Comparison of ENCODE assay signal across 8 mouse cellular contexts in the genomic region with DNA sequence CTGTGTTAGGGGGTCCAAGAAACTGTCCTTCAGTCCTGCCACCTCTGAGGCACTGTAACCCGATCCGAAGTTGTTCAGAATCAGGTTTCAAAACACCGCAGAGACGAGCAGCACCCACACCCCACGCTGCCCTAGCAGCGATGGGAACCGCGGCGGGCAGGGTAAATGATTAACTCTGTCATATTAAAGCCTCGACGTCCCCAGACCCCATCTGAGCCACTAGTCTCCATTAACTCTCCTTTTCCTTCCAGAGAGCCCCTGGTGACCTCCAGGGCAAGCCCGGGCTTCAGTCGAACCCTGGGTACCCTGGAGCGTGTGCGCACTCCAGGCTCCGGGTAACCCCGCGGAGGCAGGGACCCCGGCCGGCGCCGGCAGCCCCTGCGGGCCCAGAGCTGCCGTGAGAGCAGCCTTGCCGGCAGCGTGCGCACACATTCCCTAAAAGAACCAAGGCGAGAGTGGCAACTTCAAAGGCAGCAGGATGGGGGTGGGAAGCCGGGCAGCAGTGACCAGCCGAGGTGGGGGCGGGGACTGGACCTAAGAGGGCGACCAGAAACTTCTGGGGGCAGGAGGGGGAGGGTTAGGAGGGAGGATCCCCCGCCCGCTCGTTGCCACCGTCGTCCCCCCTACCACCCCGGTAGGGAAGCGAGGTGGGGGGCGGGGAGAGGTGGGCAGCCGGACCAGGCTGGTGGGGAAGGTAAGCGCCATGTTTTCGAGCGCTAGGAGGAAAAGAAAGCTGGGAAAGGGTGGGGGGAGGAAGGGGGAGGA. TPM values are rescaled to one million over a fixed set of nuclear protein-coding genes. Genes with fewer than 3 reads are reported as not detected.
A peak's percentile ranks its signal among the peaks of the same experiment; 100 is the strongest.
DNase-seq lines count a peak whose midpoint lies in the region; ATAC-seq and TF ChIP-seq lines count a peak whose summit lies in the region.

No protein-coding gene starts in this region.

- H3K4me1 ChIP-seq in forebrain, embryonic 12.5 days = peaks cover 23% of the 10 kb centered on the region
- H3K4me1 ChIP-seq in hindbrain, embryonic 13.5 days (replicated peaks) = peaks cover 29% of the 10 kb centered on the region
- H3K4me1 ChIP-seq in limb, embryonic 14.5 days (ENCODE audit: control insufficient read depth, insufficient read depth, low read length) = peaks cover 11% of the 10 kb centered on the region
- H3K4me1 ChIP-seq in midbrain, embryonic 16.5 days (ENCODE audit: control insufficient read depth, insufficient read depth, low read length) = peaks cover 8% of the 10 kb centered on the region

- peak overlapping the region; percentile 66; the same call in 1 of the 2 replicates for H3K27ac ChIP-seq in forebrain, embryonic 12.5 days
- H3K27ac ChIP-seq in hindbrain, embryonic 13.5 days = peak overlapping the region; percentile 69; the same call in 1 of the 2 replicates
- H3K27ac ChIP-seq in limb, embryonic 14.5 days (replicated peaks; ENCODE audit: low read depth, low read length) = peak overlapping the region; percentile 81
- H3K27ac ChIP-seq in midbrain, embryonic 16.5 days (ENCODE audit: low read length) = no peak overlapping the region

- H3K4me3 ChIP-seq in forebrain, embryonic 12.5 days (replicated peaks) = peak overlapping the region; percentile 72
- peak overlapping the region; percentile 74 for H3K4me3 ChIP-seq in hindbrain, embryonic 13.5 days
- H3K4me3 ChIP-seq in limb, embryonic 14.5 days (replicated peaks; ENCODE audit: low read length) = peak overlapping the region; percentile 81
- peak overlapping the region; percentile 52 for H3K4me3 ChIP-seq in midbrain, embryonic 16.5 days (ENCODE audit: low read depth, low read length)

- no peak for TF ChIP-seq POLR2A in limb, embryonic 14.5 days (IDR thresholded peaks at IDR 0.05; ENCODE audit: borderline replicate concordance, extremely low read depth, insufficient read depth, insufficient read length)

- ATAC-seq in forebrain, embryonic 12.5 days (ENCODE audit: low FRiP score) = peak; percentile 31; the same call in 1 of the 2 replicates
- 0 out of 2 replicates have a peak, but pooled peaks have one; percentile 9 for ATAC-seq in hindbrain, embryonic 13.5 days (ENCODE audit: low FRiP score)
- ATAC-seq in limb, embryonic 14.5 days (ENCODE audit: low FRiP score, low read depth) = 0 out of 2 replicates have a peak, but pooled peaks have one; percentile 6
- peak; percentile 53; the same call in 1 of the 2 replicates for ATAC-seq in midbrain, embryonic 16.5 days

- H3K36me3 ChIP-seq in forebrain, embryonic 12.5 days (replicated peaks) = 0 out of 2 replicates have a peak, but pooled peaks cover 4% of the 10 kb centered on the region
- no peaks in the 10 kb centered on the region for H3K36me3 ChIP-seq in hindbrain, embryonic 13.5 days
- peaks cover 11% of the 10 kb centered on the region; the same call in 1 of the 2 replicates for H3K36me3 ChIP-seq in limb, embryonic 14.5 days (ENCODE audit: control insufficient read depth, insufficient read depth, low read length)
- H3K36me3 ChIP-seq in midbrain, embryonic 16.5 days (ENCODE audit: control insufficient read depth, insufficient read depth, low read length) = no peaks in the 10 kb centered on the region

- H3K9me3 ChIP-seq in forebrain, embryonic 12.5 days = no peaks in the 10 kb centered on the region
- H3K9me3 ChIP-seq in hindbrain, embryonic 13.5 days = no peaks in the 10 kb centered on the region
- no peaks in the 10 kb centered on the region for H3K9me3 ChIP-seq in limb, embryonic 14.5 days (ENCODE audit: control insufficient read depth, low read length)
- no peaks in the 10 kb centered on the region for H3K9me3 ChIP-seq in midbrain, embryonic 16.5 days (replicated peaks; ENCODE audit: control insufficient read depth, low read length, poor library complexity, severe bottlenecking)

- H3K9ac ChIP-seq in forebrain, embryonic 12.5 days = peak overlapping the region; percentile 75
- H3K9ac ChIP-seq in hindbrain, embryonic 13.5 days = peak overlapping the region; percentile 83
- H3K9ac ChIP-seq in limb, embryonic 14.5 days (ENCODE audit: low read depth, low read length, severe bottlenecking) = peak overlapping the region; percentile 85
- peak overlapping the region; percentile 68 for H3K9ac ChIP-seq in midbrain, embryonic 16.5 days (ENCODE audit: low read depth, low read length)

- peaks cover 23% of the 10 kb centered on the region for H3K27me3 ChIP-seq in forebrain, embryonic 12.5 days
- H3K27me3 ChIP-seq in hindbrain, embryonic 13.5 days = peaks cover 43% of the 10 kb centered on the region
- no peaks in the 10 kb centered on the region for H3K27me3 ChIP-seq in limb, embryonic 14.5 days (ENCODE audit: control insufficient read depth, insufficient read depth, low read length)
- H3K27me3 ChIP-seq in midbrain, embryonic 16.5 days (ENCODE audit: control insufficient read depth, insufficient read depth, low read depth, low read length) = peaks cover 4% of the 10 kb centered on the region

- DNase-seq in left cerebral cortex, adult 18-20 months (ENCODE audit: low spot score in 2 of 2) = peak; percentile 5 to 18
- no peak for DNase-seq in left cerebral cortex, adult 9 months (ENCODE audit: low spot score in 2 of 2)
- peak; percentile 77 for DNase-seq in adrenal gland, postnatal 14 days
- peak; percentile 40 for DNase-seq in limb, embryonic 14.5 days (ENCODE audit: low spot score)
- DNase-seq in c-Kit-positive CD71-positive TER-119-positive erythroid progenitor cells, embryonic 14.5 days (ENCODE audit: low spot score) = no peak

- peak overlapping the region; percentile 98 for H3K4me2 ChIP-seq in forebrain, embryonic 12.5 days
- peak overlapping the region; percentile 99 for H3K4me2 ChIP-seq in hindbrain, embryonic 13.5 days
- H3K4me2 ChIP-seq in limb, embryonic 14.5 days (replicated peaks; ENCODE audit: low read depth, low read length, severe bottlenecking) = peak overlapping the region; percentile 84
- peak overlapping the region; percentile 99 for H3K4me2 ChIP-seq in midbrain, embryonic 16.5 days (ENCODE audit: low read length)

- WGBS in forebrain, embryonic 12.5 days = under 1% methylated on average over 43 of the region's 44 CpGs
- under 1% methylated on average over 42 of the region's 44 CpGs for WGBS in hindbrain, embryonic 13.5 days
- 2% methylated on average over 35 of the region's 44 CpGs for WGBS in limb, embryonic 14.5 days
- WGBS in midbrain, embryonic 16.5 days = under 1% methylated on average over 36 of the region's 44 CpGs

RNA-seq across cellular contexts. Expression of gene Six4, which starts 1.5 kb away (rescaled TPM):
- total RNA-seq in left cerebral cortex, adult 18-20 months (2021) = 1 to 10 TPM; 2.9 to 3.9 TPM
- 1.3 and 1.5 TPM in 2 replicates for total RNA-seq in adrenal gland, postnatal 14 days (2021)
- 3.2 and 4.0 TPM in 2 replicates for polyA plus RNA-seq in forebrain, embryonic 12.5 days (2016; fragmentation: Nextera tagmentation; extraction: Ambion mirVana)
- 0.69 and 1.0 TPM in 2 replicates for polyA plus RNA-seq in hindbrain, embryonic 13.5 days (2015; fragmentation: Nextera tagmentation; extraction: Ambion mirVana)
- 6.6 and 8.7 TPM in 2 replicates for polyA plus RNA-seq in limb, embryonic 14.5 days (2012; rRNA removed)
- polyA plus RNA-seq in limb, embryonic 14.5 days (2014; fragmentation: Nextera tagmentation; extraction: Ambion mirVana) = 6.6 and 7.0 TPM in 2 replicates
- 0.18 and 0.29 TPM in 2 replicates for polyA plus RNA-seq in midbrain, embryonic 16.5 days (2015; fragmentation: Nextera tagmentation; extraction: Ambion mirVana)

RNA-seq across cellular contexts. Expression of gene Mnat1, which starts 11.8 kb away (rescaled TPM):
- total RNA-seq in left cerebral cortex, adult 18-20 months (2021) = 10 to 100 TPM; 22.6 to 22.9 TPM
- total RNA-seq in adrenal gland, postnatal 14 days (2021) = 20.5 and 22.6 TPM in 2 replicates
- 26.7 and 28.3 TPM in 2 replicates for polyA plus RNA-seq in forebrain, embryonic 12.5 days (2016; fragmentation: Nextera tagmentation; extraction: Ambion mirVana)
- polyA plus RNA-seq in hindbrain, embryonic 13.5 days (2015; fragmentation: Nextera tagmentation; extraction: Ambion mirVana) = 20.1 and 21.1 TPM in 2 replicates
- 21.3 and 31.2 TPM in 2 replicates for polyA plus RNA-seq in limb, embryonic 14.5 days (2012; rRNA removed)
- polyA plus RNA-seq in limb, embryonic 14.5 days (2014; fragmentation: Nextera tagmentation; extraction: Ambion mirVana) = 44.3 and 44.7 TPM in 2 replicates
- polyA plus RNA-seq in midbrain, embryonic 16.5 days (2015; fragmentation: Nextera tagmentation; extraction: Ambion mirVana) = 15.9 and 18.4 TPM in 2 replicates

RNA-seq across cellular contexts. Expression of gene Six1, which starts 58.1 kb away (rescaled TPM):
- under 1 TPM; 0.40 to 0.42 TPM for total RNA-seq in left cerebral cortex, adult 18-20 months (2021)
- 4.3 and 5.2 TPM in 2 replicates for total RNA-seq in adrenal gland, postnatal 14 days (2021)
- polyA plus RNA-seq in forebrain, embryonic 12.5 days (2016; fragmentation: Nextera tagmentation; extraction: Ambion mirVana) = 8.5 and 11.0 TPM in 2 replicates
- 2.6 and 5.7 TPM in 2 replicates for polyA plus RNA-seq in hindbrain, embryonic 13.5 days (2015; fragmentation: Nextera tagmentation; extraction: Ambion mirVana)
- 37.6 and 43.1 TPM in 2 replicates for polyA plus RNA-seq in limb, embryonic 14.5 days (2012; rRNA removed)
- 44.5 and 44.6 TPM in 2 replicates for polyA plus RNA-seq in limb, embryonic 14.5 days (2014; fragmentation: Nextera tagmentation; extraction: Ambion mirVana)
- 0.41 and 0.62 TPM in 2 replicates for polyA plus RNA-seq in midbrain, embryonic 16.5 days (2015; fragmentation: Nextera tagmentation; extraction: Ambion mirVana)

Comparison
In these comparisons a context has a peak if more than half of its experiments do, and no peak if none do; other contexts are left out.
1. DNase-seq: peak in left cerebral cortex, adult 18-20 months (2 of 2), adrenal gland, postnatal 14 days (single experiment) and limb, embryonic 14.5 days (single experiment); none in left cerebral cortex, adult 9 months (0 of 2) and c-Kit-positive CD71-positive TER-119-positive erythroid progenitor cells, embryonic 14.5 days (single experiment).
2. Peak in every context shown above with its lines, with median percentiles within 50 percentile points of each other: ATAC-seq, H3K4me2 ChIP-seq, H3K4me3 ChIP-seq and H3K9ac ChIP-seq.